Mouse (Mus musculus) liver, adult 2 months (tissue): ENCODE results near the gene Lgmn.

ENCODE experiments used
- CTCF ChIP-seq: fragments of 200-500 bp; IDR thresholded peaks from 2 replicates; pipeline ENCODE4 v1.5.1; 2011; ENCODE audit warnings: low read depth, low read length, control low read depth
- POLR2A ChIP-seq: fragments of 200-500 bp; IDR thresholded peaks from 2 replicates; pipeline ENCODE4 v1.6.1; 2011; ENCODE audit warnings: low read length, control low read depth; ENCODE audit not compliant: insufficient read depth; ENCODE audit errors: extremely low read depth

- no peak for TF ChIP-seq CTCF
- no peak for TF ChIP-seq POLR2A
These were observed 9.4 kb downstream of the Lgmn start for GRCm38 (mm10) chr12:102430228-102430627.
